Mouse (Mus musculus) adrenal gland, adult 18-20 months (tissue): ENCODE data around the gene Card11. TPM values are rescaled to one million over a fixed set of nuclear protein-coding genes. Genes with fewer than 3 reads are reported as not detected.
A peak's percentile ranks its signal among the peaks of the same experiment; 100 is the strongest.

Source experiments
- DNase-seq, 2 experiments: peaks; one replicate each; pipeline ENCODE4 v3.0.0; 2021 to 2022; ENCODE audit warnings: low spot score in 2 of 2
- total RNA-seq, 2 experiments: library from RNA; stranded (reverse); gene quantifications; 1 replicate in 1 of 2; 2 replicates in 1 of 2; pipeline ENCODE4 v1.2.3; 2021

The Card11 gene
- total RNA-seq, 2 experiments from 2014 or later, result 0.66 to 1.2 TPM

- no peak for DNase-seq
Observed at GRCm38 (mm10) chr5:140855909-140856530, 144.4 kb downstream of the Card11 start.

DNA sequence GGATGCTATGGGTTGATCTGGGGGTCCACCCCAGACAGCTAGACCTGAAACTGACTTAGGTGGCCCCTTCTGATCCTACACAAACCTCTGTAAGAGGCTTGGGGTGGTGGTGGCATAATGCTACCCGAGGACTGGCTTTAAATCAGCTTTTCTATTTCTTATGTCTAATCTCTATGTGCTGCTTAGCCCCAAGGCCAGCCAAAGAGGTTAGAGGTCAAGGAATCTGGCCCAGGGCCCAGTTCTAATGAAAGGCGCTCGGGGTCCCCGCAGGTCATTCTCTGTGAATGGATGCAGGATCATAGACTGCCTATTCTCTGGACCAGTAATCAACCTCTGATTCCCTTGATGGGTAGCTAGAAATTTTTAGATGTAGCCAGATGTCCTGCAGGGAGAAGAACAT lies 145.7 kb downstream of the Card11 start:
- DNase-seq, result no peak

DNA sequence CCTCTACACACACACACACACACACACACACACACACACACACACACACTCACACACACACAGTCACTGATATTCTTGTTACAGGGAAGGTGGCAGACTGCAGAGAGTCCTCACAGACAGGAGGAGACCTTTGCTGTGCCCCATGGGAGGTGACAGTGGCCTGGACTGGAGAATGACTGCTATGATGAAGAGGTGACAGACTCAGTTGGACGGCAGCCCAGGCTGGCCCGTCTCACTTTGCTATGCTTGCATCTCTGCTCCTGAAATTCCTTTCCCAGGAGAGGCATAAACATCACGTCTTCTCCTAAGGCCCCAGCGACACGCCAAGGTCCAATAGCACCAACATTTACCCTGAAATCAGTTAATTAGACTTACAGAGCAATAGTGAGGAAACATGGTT lies 146.7 kb downstream of the Card11 start:
- DNase-seq, result no peak

- DNase-seq, result no peak
Observed at GRCm38 (mm10) chr5:140852435-140852996, 147.9 kb downstream of the Card11 start.

DNA sequence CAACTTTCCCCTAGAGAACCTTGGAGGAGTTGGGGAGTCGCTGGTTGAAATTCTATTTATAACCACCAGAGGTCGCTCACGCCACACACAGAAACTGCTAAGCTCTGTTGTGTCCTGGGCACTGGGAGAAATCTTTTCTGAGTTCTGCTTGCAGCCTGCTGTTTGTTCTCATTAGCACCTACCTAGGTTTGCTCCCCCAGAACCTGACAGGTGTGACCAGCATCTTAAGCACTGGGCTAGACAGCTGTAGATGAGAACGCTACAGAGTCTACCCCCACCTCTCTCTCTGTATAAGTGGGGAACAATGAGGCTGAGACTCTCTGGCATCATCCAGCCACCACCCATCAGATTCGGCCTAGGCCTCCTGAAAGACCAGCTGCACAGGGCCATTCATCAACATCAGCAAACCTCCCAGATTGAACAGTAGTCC lies 153.1 kb downstream of the Card11 start:
- DNase-seq, result no peak

- no peak for DNase-seq
Observed at GRCm38 (mm10) chr5:140841942-140842341, 158.4 kb downstream of the Card11 start.

DNA sequence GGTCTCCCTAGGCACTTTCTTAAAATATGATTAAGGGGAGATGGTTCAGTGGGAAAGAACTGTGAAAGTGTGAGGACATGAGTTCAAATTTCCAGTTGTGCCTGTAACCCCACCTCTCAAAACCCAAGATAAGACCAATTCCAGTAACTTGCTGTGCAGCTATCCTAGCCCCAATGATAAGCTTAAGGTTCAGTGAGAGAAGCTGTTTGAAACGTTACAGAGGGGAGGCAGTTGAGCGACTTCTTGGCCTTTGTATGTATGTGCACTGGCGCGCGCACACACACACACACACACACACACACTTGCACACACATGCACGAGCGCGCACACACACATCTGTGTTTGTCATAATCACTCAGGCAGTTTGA lies 169.3 kb downstream of the Card11 start:
- no peak for DNase-seq

GRCm38 (mm10) chr5:140830314-140831063 lies 169.9 kb downstream of the Card11 start, which contains the start of gene Gna12:
Gene Gna12 (minus strand): TSS chr5:140830431.
- peak; percentile 88 to 90 for DNase-seq

DNA sequence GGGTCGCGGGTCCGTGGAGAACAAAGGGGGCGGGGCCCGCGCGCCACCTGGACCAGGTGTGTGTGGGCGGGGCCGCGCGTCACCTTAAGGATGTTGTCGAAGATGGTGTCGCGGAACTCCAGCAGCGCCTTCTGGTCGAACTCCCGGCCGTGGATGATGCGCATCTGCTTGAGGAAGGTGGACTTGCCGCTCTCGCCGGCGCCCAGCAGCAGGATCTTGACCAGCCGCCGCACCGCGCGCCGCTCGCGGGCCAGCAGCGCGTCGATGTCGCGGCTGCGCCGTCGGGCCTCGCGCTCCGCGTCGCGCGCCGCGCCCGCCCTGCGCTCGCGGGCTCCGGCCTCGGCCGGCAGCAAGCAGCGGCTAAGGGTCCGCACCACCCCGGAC lies 170.5 kb downstream of the Card11 start:
- peak; percentile 39 to 56 for DNase-seq

DNA sequence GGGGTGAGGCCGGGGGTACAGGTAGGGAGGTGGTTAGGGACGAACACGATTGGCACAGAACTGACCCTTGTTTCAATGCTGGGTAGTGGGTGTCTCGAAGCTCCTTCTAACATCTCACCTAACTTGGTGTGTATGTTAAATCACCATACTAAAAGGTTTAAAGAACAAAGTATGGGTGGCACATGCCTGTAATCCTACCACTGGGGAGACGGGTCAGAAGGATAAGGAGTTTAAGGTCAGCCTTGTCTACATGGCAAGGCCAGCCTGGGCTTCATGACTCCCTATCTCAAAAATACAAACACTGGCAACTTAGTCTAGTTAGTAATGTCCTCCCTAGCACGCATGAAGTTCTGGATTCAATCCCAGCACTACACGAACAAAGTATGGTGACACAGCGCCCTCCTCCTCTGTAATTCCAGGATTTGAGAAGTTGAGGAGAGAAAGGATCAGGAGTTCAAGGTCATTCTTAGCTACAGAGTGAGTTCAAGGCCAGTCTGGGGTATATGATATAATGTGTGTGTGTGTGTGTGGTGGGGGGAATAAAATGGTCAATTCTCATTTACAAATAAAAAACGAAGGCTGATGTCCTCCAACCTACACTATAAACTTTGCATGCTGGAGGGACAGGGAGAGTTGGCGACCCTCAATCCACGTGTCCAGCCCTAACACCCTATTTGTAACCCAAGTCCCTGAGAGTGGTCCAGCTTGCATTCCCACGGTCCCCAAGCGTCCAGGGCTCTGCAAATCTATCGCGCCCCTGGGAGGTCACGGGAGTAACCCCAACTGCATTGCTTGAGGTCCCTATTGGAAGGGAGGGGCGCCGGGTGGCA lies 171.1 kb downstream of the Card11 start:
- no peak for DNase-seq

DNA sequence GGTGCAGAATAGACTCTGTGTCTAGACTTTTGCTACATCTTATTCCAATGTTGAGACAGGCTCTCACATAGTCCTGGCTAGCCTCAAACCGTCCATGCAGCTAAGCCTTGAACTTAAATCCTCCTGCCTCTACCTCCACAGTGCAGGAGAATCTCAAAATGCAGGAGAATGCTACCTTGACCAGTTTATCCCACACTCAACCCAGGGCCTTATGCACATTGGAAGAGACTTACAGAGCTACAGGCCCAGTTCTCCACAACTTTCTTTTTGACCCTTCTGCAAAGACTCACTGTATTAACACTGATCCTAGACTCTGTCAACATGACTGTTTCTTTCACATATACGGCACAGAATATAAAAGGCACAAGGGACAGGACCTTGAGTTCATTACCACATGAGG lies 172.0 kb downstream of the Card11 start:
- no peak for DNase-seq

GRCm38 (mm10) chr5:140827896-140828295 lies 172.5 kb downstream of the Card11 start:
- no peak for DNase-seq

DNA sequence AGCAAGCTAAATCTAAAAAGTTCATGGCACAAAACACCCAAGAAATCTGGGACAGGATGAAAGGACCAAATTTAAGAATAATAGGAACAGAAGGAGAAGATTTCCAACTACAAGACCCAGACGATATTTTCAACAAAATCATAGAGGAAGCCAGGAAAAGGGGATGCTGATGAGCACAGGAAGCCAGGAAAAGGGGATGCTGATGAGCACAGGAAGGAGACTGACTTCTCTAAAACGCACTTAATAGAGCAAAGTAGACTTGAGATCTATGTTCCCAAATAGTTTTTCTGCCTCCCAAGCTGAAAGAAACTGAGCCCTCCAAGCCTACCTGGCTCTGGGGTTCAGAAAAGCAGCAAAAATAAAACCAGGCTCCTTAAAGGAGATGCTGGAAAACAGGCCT lies 173.0 kb downstream of the Card11 start:
- DNase-seq, result no peak

DNA sequence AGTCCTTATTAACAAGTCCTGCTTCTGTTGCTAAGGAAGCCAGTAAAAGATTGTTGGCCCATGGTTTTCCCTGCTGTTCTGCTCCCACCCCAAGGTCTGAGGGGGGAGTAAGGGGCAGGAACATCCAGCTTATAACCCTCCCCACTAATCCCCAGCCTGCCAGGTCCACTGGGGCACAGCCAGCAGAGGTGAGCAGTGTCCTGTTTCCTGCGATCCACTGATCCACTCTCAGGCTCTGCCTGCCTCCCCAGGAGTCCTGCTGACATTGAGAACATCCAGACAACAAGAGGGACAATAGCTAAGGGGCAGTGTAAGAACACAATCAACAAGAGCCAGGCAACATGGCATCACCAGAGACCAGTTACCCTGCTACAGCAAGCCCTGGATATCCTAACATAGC lies 173.6 kb downstream of the Card11 start:
- DNase-seq, result no peak

DNA sequence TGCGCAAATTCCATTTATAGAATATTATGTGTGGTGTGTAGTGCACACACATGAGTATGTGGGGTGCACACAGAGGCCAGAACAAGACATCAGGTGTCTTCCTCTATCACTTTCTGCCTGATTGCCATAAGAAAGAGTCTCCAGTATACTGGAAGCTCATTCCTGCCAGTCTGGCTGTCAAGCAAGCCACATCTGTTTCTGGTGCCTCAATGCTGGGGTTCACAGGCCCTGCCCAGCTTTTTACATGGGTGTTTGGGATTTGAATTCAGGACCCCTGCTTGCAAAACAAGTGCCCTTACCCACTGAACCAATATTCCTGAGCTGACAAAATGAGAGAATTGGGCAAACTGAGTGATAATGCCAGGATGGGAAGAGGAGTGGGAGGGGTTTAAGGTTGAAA lies 174.3 kb downstream of the Card11 start:
- DNase-seq, result no peak

DNA sequence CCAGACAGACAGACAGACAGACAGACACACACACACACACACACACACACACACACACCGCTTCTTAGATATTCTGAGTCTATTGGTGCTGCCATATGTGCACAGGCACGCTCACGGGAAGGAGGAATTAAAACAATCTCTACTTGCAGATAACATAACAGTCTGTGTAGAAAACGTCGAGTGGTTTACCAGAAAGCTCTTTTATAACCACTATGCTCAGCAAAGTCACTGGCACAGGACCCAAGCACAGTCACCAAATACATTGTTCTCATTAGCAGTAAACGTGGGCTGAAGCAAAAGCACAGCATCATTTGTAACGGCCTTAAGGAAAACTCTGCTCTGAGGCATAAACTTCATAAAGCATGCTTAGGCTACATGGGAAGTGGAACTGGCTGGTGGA lies 176.3 kb downstream of the Card11 start:
- no peak for DNase-seq

DNA sequence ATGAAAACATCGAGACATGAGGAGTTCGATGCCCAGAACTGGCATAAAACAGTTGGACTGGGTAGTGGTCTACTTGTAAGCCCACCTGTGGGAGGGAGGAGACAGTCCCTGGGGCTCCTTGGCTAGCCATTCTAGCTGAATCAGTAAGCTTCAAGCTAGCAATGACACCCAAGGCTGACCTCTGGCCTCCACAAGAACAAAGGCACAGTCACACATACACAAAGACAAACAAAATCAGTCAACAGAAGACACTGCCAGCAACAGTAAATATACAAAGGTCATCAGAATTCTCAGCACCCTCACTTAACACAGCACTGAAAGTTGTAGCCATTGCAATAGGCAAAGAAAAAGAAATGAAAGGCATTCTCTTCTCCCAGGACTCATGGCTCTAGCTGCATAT lies 177.0 kb downstream of the Card11 start:
- no peak for DNase-seq
